Mouse (Mus musculus) left cerebral cortex, adult 6 months (tissue): Measurements from ENCODE around the gene Gabrq. TPM values are rescaled to one million over a fixed set of nuclear protein-coding genes. Genes with fewer than 3 reads are reported as not detected.

Experiments used
- long read RNA-seq, 2 experiments: library from polyadenylated mRNA; unstranded; transcript quantifications; one replicate each; pipeline ENCODE4 v2.0.0; 2019 to 2020
- polyA plus RNA-seq: library from polyadenylated mRNA; unstranded; fragments of <200 nt; fragmentation: Nextera tagmentation; gene quantifications from 2 replicates; pipeline ENCODE4 v1.2.3, GENCODE M21; 2021

Gabrq gene
- polyA plus RNA-seq, result 0.33 and 0.39 TPM in 2 replicates
- long read RNA-seq, experiment 1, full-length matches to known transcripts, result 2 of 3 reads
- long read RNA-seq, experiment 1, partial matches to known transcripts, result 1 of 3 reads
- long read RNA-seq, experiment 1, other reads (novel, unspliced or antisense), result 0 of 3 reads
- long read RNA-seq, experiment 2, result 0 reads

GRCm38 (mm10) chrX:72824776-72825588, at the start of gene Gabrq:
Gene Gabrq (plus strand): TSS chrX:72825178.

Other genes starting within 250 kb of the Gabrq start
- 33.5 and 38.0 TPM in 2 replicates for gene Gabra3, start 168.3 kb upstream of the Gabrq start, polyA plus RNA-seq
- 76.2 and 89.8 TPM in 2 replicates for gene Cetn2, start 93.2 kb downstream of the Gabrq start, polyA plus RNA-seq
- 18.9 and 19.4 TPM in 2 replicates for gene Nsdhl, start 93.4 kb downstream of the Gabrq start, polyA plus RNA-seq
- 0.60 and 0.70 TPM in 2 replicates for gene Zfp185, start 162.2 kb downstream of the Gabrq start, polyA plus RNA-seq
- not detected in 2 replicates for gene Pnma5, start 211.9 kb downstream of the Gabrq start, polyA plus RNA-seq
- gene Pnma3, start 239.6 kb downstream of the Gabrq start, polyA plus RNA-seq, result 0.59 and 1.3 TPM in 2 replicates